Mouse (Mus musculus): ENCODE results near the gene Zfp40. TPM values are rescaled to one million over a fixed set of nuclear protein-coding genes. Genes with fewer than 3 reads are reported as not detected.
"Not testable (repeated sequence)": the region's sequence is repeated elsewhere in the genome, so short reads cannot be mapped to it uniquely, and the experiment has no call there.

Zfp40 gene
- 9.7 and 10.3 TPM in 2 replicates for polyA plus RNA-seq (2015; fragmentation: Nextera tagmentation; extraction: Ambion mirVana)

GRCm38 (mm10) chr17:23192453-23193379 lies at the start of gene Zfp40:
Gene Zfp40 (minus strand): TSS chr17:23193252.
- Histone ChIP-seq H3K4me3 (replicated peaks) (peak within 1 kb of the TSS; percentile 75), H3K27me3 (replicated peaks) (no peaks in the 10 kb centered on the region), H3K4me1 (0 out of 2 replicates have a peak, but pooled peaks cover 3% of the 10 kb centered on the region), H3K36me3 (no peaks in the 10 kb centered on the region), H3K27ac (peak within 1 kb of the TSS; percentile 80), H3K4me2 (peak within 1 kb of the TSS; percentile 77), H3K9me3 (no peaks in the 10 kb centered on the region), H3K9ac (peak within 1 kb of the TSS; percentile 44)
- WGBS: 3% methylated on average over 27 of the region's 27 CpGs
- ATAC-seq (ENCODE audit: insufficient read depth, low FRiP score, low read depth): peak; percentile 100

- no peaks in the 10 kb centered on the region for H3K36me3 ChIP-seq
- no peaks in the 10 kb centered on the region for H3K27me3 ChIP-seq (replicated peaks)
- H3K27ac ChIP-seq: no peak overlapping the region
- ATAC-seq (ENCODE audit: insufficient read depth, low FRiP score, low read depth): no peak
- no peak overlapping the region for H3K4me3 ChIP-seq (replicated peaks)
- H3K4me2 ChIP-seq: no peak overlapping the region
- H3K4me1 ChIP-seq: no peaks in the 10 kb centered on the region
- H3K9me3 ChIP-seq: no peaks in the 10 kb centered on the region
- WGBS: 79% methylated on average over 2 of the region's 2 CpGs
- no peak overlapping the region for H3K9ac ChIP-seq
Observed at GRCm38 (mm10) chr17:23218320-23218719, 25.3 kb upstream of the Zfp40 start.

- H3K27ac ChIP-seq; H3K9me3 ChIP-seq; H3K27me3 ChIP-seq (replicated peaks); H3K9ac ChIP-seq; H3K36me3 ChIP-seq; H3K4me2 ChIP-seq; ATAC-seq (ENCODE audit: insufficient read depth, low FRiP score, low read depth); H3K4me1 ChIP-seq; H3K4me3 ChIP-seq (replicated peaks): not testable (repeated sequence)
- WGBS: 2% methylated on average over 1 of the region's 1 CpGs
Observed at GRCm38 (mm10) chr17:23199856-23200255, 6.8 kb upstream of the Zfp40 start.

- Histone ChIP-seq H3K4me2 (peak overlapping the region; percentile 77), H3K4me1 (0 out of 2 replicates have a peak, but pooled peaks cover 3% of the 10 kb centered on the region), H3K9me3 (no peaks in the 10 kb centered on the region), H3K36me3 (no peaks in the 10 kb centered on the region), H3K27ac (no peak overlapping the region), H3K9ac (peak overlapping the region; percentile 44), H3K27me3 (replicated peaks) (no peaks in the 10 kb centered on the region), H3K4me3 (replicated peaks) (peak overlapping the region; percentile 50)
- peak; percentile 84 for ATAC-seq (ENCODE audit: insufficient read depth, low FRiP score, low read depth)
- WGBS: 1% methylated on average over 11 of the region's 11 CpGs
Observed at GRCm38 (mm10) chr17:23193441-23193840, 389 bp upstream of the Zfp40 start.

- peak; percentile 58; the same call in 1 of the 2 replicates for ATAC-seq (ENCODE audit: insufficient read depth, low FRiP score, low read depth)
- H3K4me2 ChIP-seq: no peak overlapping the region
- H3K9ac ChIP-seq: no peak overlapping the region
- no peaks in the 10 kb centered on the region for H3K27me3 ChIP-seq (replicated peaks)
- no peaks in the 10 kb centered on the region for H3K9me3 ChIP-seq
- no peak overlapping the region for H3K27ac ChIP-seq
- 0 out of 2 replicates have a peak, but pooled peaks cover 3% of the 10 kb centered on the region for H3K4me1 ChIP-seq
- H3K36me3 ChIP-seq: no peaks in the 10 kb centered on the region; the same call in 1 of the 2 replicates
- no peak overlapping the region for H3K4me3 ChIP-seq (replicated peaks)
- WGBS: 17% methylated on average over 2 of the region's 2 CpGs
Observed at GRCm38 (mm10) chr17:23187680-23188079, 5.4 kb downstream of the Zfp40 start.

Other genes starting within 250 kb of the Zfp40 start
- not detected in 2 replicates for gene Vmn2r-ps130, start 132.1 kb downstream of the Zfp40 start, polyA plus RNA-seq (2015; fragmentation: Nextera tagmentation; extraction: Ambion mirVana)
- not detected in 2 replicates for gene Vmn2r114, start 119.3 kb upstream of the Zfp40 start, polyA plus RNA-seq (2015; fragmentation: Nextera tagmentation; extraction: Ambion mirVana)
- not detected in 2 replicates for gene Vmn2r115, start 150.5 kb upstream of the Zfp40 start, polyA plus RNA-seq (2015; fragmentation: Nextera tagmentation; extraction: Ambion mirVana)
- not detected in 2 replicates for gene Vmn2r116, start 191.4 kb upstream of the Zfp40 start, polyA plus RNA-seq (2015; fragmentation: Nextera tagmentation; extraction: Ambion mirVana)